Mouse (Mus musculus) liver, postnatal 0 days (tissue): ENCODE results near the gene Glod4. TPM values are rescaled to one million over a fixed set of nuclear protein-coding genes. Genes with fewer than 3 reads are reported as not detected.

ENCODE experiments used
- ATAC-seq: fragments of 200-750 bp; cut with Nextera tagmentation; 2 replicates; pipeline ENCODE4 v1.8.0; 2017; ENCODE audit warnings: mild to moderate bottlenecking, moderate library complexity
- DNase-seq: peaks from one replicate; pipeline ENCODE4 v3.0.0-alpha.2; 2016
- H3K27ac ChIP-seq: fragments of 300-500 bp; sonication (generic); 2 replicates; pipeline ENCODE4 v1.5.1; 2014; ENCODE audit warnings: antibody characterized with exemption, moderate library complexity, mild to moderate bottlenecking, low read depth
- H3K27me3 ChIP-seq: fragments of 300-500 bp; sonication (generic); 2 replicates; pipeline ENCODE4 v1.6.1; 2014; ENCODE audit warnings: low read length, control low read depth, mixed read lengths; ENCODE audit not compliant: insufficient read depth
- H3K36me3 ChIP-seq: fragments of 300-500 bp; sonication (generic); replicated peaks from 2 replicates; pipeline ENCODE4 v1.6.1; 2014; ENCODE audit warnings: mild to moderate bottlenecking, control low read depth, low read length, moderate library complexity, mixed read lengths; ENCODE audit not compliant: insufficient read depth
- H3K4me1 ChIP-seq: fragments of 300-500 bp; sonication (generic); 2 replicates; pipeline ENCODE4 v1.6.1; 2014; ENCODE audit warnings: antibody characterized with exemption, mild to moderate bottlenecking, control low read depth; ENCODE audit not compliant: insufficient read depth
- H3K4me2 ChIP-seq: fragments of 300-500 bp; sonication (generic); 2 replicates; pipeline ENCODE4 v1.6.1; 2014; ENCODE audit warnings: low read depth, mild to moderate bottlenecking, low read length, moderate library complexity, mixed read lengths
- H3K4me3 ChIP-seq: fragments of 300-500 bp; sonication (generic); 2 replicates; pipeline ENCODE4 v1.5.1; 2014; ENCODE audit warnings: low read depth, low read length
- H3K9ac ChIP-seq: fragments of 300-500 bp; sonication (generic); replicated peaks from 2 replicates; pipeline ENCODE4 v1.6.1; 2014; ENCODE audit warnings: mild to moderate bottlenecking, moderate library complexity
- H3K9me3 ChIP-seq: fragments of 300-500 bp; sonication (generic); 2 replicates; pipeline ENCODE4 v1.6.1; 2016; ENCODE audit warnings: mild to moderate bottlenecking, control low read depth, low read length, mixed read lengths
- CTCF ChIP-seq: sonication (generic); IDR thresholded peaks from 2 replicates; pipeline ENCODE4 v1.5.1; 2016; ENCODE audit warnings: antibody characterized with exemption, low read depth
- EP300 ChIP-seq: IDR thresholded peaks from 2 replicates; pipeline ENCODE4 v1.6.1; 2016; ENCODE audit warnings: antibody characterized with exemption, low read depth, mild to moderate bottlenecking
- WGBS: fragments of 180-500 bp; shearing (Covaris S2); extraction: QIAGEN DNeasy Blood & Tissue Kit; methylation state at CpG from one replicate; pipeline ENCODE4 v1.1.7; 2014; ENCODE audit not compliant: insufficient replicate concordance; 5-methylcytosine and 5-hydroxymethylcytosine counted together
- polyA plus RNA-seq: library from polyadenylated mRNA; unstranded; fragments of >200 nt; fragmentation: Nextera tagmentation; extraction: Ambion mirVana; gene quantifications from 2 replicates; pipeline ENCODE4 v1.2.1, GENCODE M21; 2015

Gene Glod4
- polyA plus RNA-seq, 1 experiment from 2014 or later = 43.6 TPM

DNA sequence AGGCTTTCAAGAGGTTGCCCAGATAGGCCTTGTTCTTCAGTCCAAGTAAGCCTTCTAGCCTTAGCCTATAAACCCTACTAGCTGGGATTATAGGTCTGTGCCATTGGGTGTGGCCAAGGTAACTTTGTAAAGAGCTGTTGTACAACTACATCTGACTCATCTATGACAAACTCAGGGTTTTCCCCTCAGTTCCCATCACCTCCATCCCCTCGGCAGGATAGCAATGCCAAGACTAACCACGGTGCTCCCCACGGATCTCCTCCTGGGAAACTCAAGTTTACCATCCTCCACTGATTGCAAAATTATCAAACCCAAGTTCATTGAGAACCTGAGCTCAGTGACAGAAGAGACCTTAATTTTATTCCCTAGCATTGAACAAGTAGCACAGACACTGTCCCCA, 7.4 kb downstream of the Glod4 start:
- H3K36me3 ChIP-seq = peaks cover 44% of the 10 kb centered on the region

DNA sequence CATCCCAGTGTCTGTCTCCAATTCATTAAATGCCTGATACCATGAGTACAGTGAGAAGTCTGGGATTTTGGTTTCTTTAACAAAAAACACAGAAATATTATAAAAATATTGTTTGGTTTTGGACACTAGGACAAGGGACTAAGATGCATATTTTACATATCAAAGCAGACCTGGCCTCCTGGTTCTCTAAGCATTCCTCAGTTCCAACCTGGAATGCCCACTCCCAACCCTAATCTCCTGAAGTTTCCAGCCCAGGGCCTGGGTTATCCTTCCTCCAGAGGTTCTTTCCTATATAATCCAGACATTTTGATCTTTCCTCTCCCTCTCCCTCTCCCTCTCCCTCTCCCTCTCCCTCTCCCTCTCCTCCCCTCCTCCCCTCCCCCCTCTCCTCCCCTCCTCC, 18.5 kb downstream of the Glod4 start:
- Histone ChIP-seq H3K36me3 (peaks cover 10% of the 10 kb centered on the region), H3K4me3 (no peak overlapping the region), H3K4me1 (no peaks in the 10 kb centered on the region), H3K4me2 (no peak overlapping the region), H3K9me3 (no peaks in the 10 kb centered on the region), H3K27me3 (no peaks in the 10 kb centered on the region), H3K27ac (no peak overlapping the region), H3K9ac (no peak overlapping the region)
- TF ChIP-seq EP300 = no peak
- TF ChIP-seq CTCF = no peak
- no peak for ATAC-seq
- no peak for DNase-seq

More for the DNA sequence above, 7.4 kb downstream of the Glod4 start:
- DNase-seq = no peak
- Histone ChIP-seq H3K9me3 (no peaks in the 10 kb centered on the region), H3K27ac (no peak overlapping the region), H3K4me3 (no peak overlapping the region), H3K4me2 (no peak overlapping the region), H3K4me1 (no peaks in the 10 kb centered on the region), H3K27me3 (no peaks in the 10 kb centered on the region), H3K9ac (no peak overlapping the region)
- 85% methylated on average over 3 of the region's 3 CpGs for WGBS
- TF ChIP-seq CTCF (no peak), EP300 (no peak)
- ATAC-seq = no peak

DNA sequence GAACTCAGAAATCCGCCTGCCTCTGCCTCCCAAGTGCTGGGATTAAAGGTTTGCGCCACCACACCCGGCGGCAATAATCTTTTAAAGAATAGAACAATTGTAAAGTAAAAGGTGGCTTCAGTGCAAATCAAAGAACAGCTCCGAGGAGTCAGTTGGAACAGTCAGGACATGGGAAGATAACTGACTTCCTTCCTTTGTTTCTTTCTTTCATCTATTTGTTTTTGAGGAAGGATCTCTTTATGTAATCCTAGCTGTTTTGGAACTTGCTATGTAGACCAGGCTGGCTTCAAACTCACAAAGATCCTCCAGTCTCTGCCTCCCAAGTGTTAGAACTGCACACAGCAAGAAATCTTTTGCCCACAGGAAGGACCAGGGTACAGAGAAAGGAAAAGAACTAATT, 18.9 kb downstream of the Glod4 start:
- Histone ChIP-seq H3K27me3 (no peaks in the 10 kb centered on the region), H3K4me1 (no peaks in the 10 kb centered on the region), H3K27ac (no peak overlapping the region), H3K9me3 (no peaks in the 10 kb centered on the region), H3K4me2 (no peak overlapping the region), H3K4me3 (no peak overlapping the region), H3K36me3 (peaks cover 10% of the 10 kb centered on the region), H3K9ac (no peak overlapping the region)
- TF ChIP-seq EP300 (no peak), CTCF (no peak)
- WGBS = 76% methylated on average over 5 of the region's 5 CpGs
- ATAC-seq (no peak), DNase-seq (no peak)

DNA sequence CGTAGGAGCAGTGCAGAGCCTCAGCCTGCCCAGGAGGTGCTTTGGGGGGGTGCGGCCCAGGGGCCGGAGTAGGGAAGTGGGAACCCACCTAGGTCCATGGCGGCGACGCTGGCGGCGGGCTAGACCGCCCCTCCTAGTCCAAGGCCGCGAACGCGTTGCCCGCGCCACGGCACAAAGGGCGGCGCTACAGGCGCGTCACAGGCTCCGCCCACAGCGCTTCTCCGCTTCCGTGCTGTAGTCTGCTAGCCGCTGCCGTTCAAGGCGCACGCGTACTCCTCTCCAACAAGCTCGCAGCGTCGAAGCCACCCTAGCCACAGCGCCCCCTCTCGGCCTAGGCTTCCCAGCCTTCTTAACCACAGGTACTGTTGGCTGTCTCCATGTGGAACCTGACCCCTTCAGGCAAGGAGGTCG, 26.1 kb downstream of the Glod4 start, which contains the start of the genes Dbil5 and Gemin4:
Gene Dbil5, plus strand, starts transcription at position 219 of the 411 bp plus-strand sequence.
Gene Gemin4, minus strand, starts transcription at position 275 of the 411 bp plus-strand sequence.
- Histone ChIP-seq H3K4me3 (peak within 1 kb of the TSS; percentile 63), H3K27me3 (no peaks in the 10 kb centered on the region), H3K4me1 (peaks cover 16% of the 10 kb centered on the region), H3K27ac (peak within 1 kb of the TSS; percentile 81), H3K9me3 (no peaks in the 10 kb centered on the region), H3K36me3 (peaks cover 20% of the 10 kb centered on the region; the same call in 1 of the 2 replicates), H3K4me2 (peak within 1 kb of the TSS; percentile 85), H3K9ac (peak within 1 kb of the TSS; percentile 82)
- WGBS = 1% methylated on average over 32 of the region's 35 CpGs
- DNase-seq = peak; percentile 98
- ATAC-seq = peak; percentile 99
- no peak for TF ChIP-seq EP300
- peak; percentile 99 for TF ChIP-seq CTCF

DNA sequence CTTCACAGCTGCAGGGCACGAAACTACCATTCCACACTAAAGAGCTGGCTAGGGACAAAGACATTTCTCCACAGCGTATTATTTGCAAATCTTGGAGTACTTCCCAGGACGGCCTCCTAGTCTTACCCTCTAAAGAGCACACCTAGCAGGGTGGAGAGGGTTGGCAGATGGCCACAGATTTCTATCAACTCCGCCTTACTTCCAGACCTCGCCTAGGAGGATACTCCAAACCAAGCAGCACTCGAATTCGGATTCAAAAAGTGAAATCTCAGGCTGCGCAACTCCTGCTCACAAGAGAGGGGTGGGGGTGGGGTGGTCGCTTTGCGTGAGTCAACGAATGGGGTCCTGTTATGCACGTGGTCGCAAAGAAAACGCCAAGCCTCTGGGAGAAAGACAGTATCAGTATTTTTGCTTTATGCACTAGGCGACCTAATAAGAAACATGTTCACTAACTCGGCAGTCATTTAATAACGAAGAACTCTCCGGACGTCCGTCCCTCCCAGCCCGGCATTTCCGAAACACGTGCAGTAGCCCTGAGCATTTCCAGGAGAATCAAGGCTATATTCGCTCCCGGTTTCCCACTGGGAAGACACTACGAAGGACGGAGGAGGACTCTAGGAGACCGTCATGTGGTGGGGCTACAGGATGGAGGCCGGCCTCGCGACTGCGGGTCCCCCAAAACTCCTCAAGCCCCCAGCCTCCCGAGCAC, 26.7 kb downstream of the Glod4 start:
- Histone ChIP-seq H3K4me3 (peak overlapping the region; percentile 63), H3K36me3 (peaks cover 19% of the 10 kb centered on the region; the same call in 1 of the 2 replicates), H3K9me3 (no peaks in the 10 kb centered on the region), H3K4me2 (peak overlapping the region; percentile 85), H3K9ac (peak overlapping the region; percentile 82), H3K27ac (peak overlapping the region; percentile 81), H3K27me3 (no peaks in the 10 kb centered on the region), H3K4me1 (peaks cover 16% of the 10 kb centered on the region)
- DNase-seq (peak; percentile 45), ATAC-seq (peak; percentile 44)
- WGBS = 2% methylated on average over 33 of the region's 33 CpGs
- no peak for TF ChIP-seq EP300
- no peak for TF ChIP-seq CTCF

DNA sequence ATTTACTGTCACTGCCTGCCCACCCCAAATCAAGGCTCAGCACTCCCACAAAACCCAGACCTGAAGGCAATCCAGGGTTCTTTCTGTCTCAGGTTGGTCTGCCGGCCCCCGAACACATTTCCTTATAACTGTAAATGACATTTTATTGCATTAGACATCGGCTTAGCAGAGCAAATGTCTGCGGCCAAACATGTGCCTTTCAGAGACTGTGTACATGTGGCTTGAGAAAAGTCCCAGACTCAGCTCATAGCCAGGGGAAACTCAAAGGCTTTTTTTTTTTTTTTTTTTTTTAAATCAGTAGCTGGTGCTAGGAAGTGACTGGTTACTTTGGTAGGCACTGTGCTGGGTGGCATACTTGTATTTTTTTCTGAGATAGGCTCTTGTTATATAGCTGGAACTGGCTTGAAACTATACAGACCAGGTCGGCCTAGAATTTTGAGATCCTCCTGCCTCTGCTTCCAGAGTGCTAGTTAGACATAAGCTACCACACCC, 27.4 kb downstream of the Glod4 start:
- Histone ChIP-seq H3K9ac (peak overlapping the region; percentile 82; the same call in 1 of the 2 replicates), H3K27ac (0 out of 2 replicates have a peak overlapping the region, but pooled peaks have one; percentile 81), H3K36me3 (peaks cover 15% of the 10 kb centered on the region; the same call in 1 of the 2 replicates), H3K4me2 (peak overlapping the region; percentile 85), H3K4me3 (no peak overlapping the region), H3K9me3 (no peaks in the 10 kb centered on the region), H3K4me1 (peaks cover 16% of the 10 kb centered on the region), H3K27me3 (no peaks in the 10 kb centered on the region)
- no peak for ATAC-seq
- no peak for TF ChIP-seq EP300
- no peak for TF ChIP-seq CTCF
- 88% methylated on average over 5 of the region's 5 CpGs for WGBS
- no peak for DNase-seq
